Mouse (Mus musculus) right cerebral cortex, postnatal 4 days (tissue): ENCODE results near the gene Col8a1.

Source experiments
- DNase-seq: peaks from one replicate; pipeline ENCODE4 v3.0.0-alpha.2; 2022

The Col8a1 gene

DNA sequence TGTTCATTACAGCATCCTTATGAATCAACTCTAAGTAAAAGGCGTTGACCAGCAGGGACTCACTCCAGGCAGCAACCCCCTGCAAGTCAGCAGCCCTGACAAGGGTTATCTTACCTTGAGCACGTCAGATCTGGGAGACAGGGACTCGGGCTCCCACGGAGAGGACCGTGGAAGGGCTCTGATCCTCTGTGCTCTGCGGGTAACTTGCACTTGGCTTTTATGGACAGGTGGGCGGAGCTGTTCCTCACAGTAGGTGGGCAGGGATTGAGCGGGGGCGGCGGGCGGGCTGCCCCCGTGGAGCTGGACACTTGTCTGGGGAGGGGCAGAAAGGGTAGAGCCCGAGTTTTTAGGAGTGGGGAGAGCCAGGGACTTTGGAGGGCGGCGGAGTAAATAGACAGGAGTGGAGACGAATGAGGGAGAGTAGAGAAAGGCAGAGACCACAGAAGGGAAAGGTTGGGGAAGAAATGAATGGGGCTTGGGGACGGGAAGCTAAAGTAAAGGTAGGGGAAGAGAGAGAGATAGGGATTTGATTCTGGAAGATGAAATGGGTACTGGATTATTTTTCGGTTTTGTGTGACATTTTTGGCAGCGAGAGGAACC is at the start of gene Col8a1:
Gene Col8a1 (minus strand): TSS at position 212 of the 600 bp plus-strand sequence.
- DNase-seq = no peak

- no peak for DNase-seq
Observed at GRCm38 (mm10) chr16:57801886-57802285, 47.3 kb upstream of the Col8a1 start.

DNA sequence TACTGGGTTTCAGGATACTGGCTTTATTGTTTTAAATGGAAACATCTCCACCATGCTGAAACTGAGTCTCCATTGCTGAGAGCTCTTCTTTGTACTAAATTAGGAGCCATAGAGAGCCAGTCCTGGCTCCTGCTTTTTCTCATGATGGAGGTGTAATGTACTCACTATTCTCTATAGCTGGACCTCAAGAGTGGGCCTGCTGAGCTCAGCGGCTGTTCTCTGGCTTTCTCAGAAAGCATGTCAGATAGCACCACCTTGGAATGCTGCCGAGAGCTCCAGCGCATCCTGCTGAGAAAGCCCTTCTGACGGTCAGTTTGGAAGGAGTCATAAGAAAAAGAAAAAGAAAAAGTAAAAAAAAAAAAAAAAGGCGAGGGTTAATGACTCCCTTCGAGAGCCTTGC is 41.8 kb upstream of the Col8a1 start:
- no peak for DNase-seq

DNA sequence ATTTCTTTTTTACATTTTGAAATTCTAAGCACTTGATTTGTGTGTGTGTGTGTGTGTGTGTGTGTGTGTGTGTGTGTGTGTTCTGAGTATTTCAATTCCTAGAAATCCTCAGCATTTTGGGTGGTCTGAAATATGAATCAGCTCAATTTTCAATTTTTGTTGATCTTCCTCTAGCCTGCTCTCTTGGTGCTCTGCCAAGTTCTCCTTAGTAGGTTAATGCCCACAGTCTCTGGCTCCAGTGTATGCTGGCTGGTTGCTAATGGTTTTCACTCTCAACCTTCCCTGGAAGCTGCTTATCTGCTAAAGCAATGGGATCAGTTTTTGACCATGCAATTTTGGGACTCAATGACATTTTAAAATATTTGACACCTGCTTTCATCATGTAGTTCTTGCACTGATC is 24.5 kb upstream of the Col8a1 start:
- no peak for DNase-seq

GRCm38 (mm10) chr16:57765615-57766014 is 11.1 kb upstream of the Col8a1 start:
- DNase-seq = no peak

DNA sequence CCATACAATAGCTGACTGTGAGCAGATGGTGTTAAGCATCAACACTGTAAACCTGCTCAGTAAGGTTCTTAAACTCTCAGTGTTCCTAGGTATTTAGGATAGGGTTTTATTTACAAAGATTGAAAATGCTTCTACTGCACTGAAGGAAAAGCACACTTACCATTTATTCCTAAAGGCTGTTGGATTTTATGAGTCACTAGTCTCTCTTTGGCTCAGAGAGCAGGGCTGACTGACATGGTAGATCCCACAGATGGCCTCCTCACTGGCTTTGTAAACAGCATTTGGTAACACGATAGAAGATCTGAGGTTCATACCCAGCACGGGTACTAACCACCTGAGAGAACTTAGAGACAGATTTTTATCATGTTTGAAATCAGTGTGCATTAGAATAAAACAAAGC is 5.3 kb upstream of the Col8a1 start:
- no peak for DNase-seq

DNA sequence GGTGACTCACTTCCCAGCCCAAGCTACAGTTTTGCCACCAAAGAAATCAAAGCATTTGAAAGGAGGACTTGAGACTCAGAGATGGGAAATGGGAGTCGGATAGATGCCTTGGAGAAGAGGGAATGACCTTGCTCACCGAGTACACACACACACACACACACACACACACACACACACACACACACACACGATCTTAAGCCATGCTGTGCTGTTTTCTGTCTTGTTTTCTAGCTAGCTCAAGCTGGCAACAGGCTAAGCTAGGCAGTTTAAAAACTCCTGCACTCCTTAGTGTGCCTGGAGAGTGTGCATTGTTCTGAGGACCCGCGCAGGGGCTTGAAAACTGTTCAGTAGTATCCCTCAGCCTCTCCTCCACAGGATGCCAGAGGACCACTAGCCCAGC is 1.2 kb upstream of the Col8a1 start:
- DNase-seq = no peak

DNA sequence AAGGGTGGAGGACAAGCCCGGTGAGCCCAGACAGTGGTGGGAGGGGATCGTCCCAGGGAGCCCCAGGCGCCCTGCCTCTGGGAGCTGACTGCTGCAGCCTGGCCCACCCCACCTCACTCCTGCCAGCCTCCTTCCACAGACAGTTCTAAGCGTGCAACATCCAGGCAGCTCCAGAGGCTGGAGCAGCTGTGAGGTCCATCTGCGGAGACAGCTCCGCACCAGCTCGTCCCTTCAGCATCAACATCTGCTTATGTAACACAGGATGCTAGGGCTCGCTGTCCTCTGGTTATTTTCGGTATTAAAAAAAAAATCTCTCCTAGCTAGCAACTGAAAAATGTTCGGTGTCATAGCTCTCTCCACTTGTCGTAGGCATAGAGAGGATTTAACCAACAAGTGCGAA is 704 bp upstream of the Col8a1 start:
- DNase-seq = no peak

GRCm38 (mm10) chr16:57753539-57754280 is 827 bp downstream of the Col8a1 start:
- DNase-seq = no peak

GRCm38 (mm10) chr16:57750549-57750948 is 4.0 kb downstream of the Col8a1 start:
- DNase-seq = no peak

DNA sequence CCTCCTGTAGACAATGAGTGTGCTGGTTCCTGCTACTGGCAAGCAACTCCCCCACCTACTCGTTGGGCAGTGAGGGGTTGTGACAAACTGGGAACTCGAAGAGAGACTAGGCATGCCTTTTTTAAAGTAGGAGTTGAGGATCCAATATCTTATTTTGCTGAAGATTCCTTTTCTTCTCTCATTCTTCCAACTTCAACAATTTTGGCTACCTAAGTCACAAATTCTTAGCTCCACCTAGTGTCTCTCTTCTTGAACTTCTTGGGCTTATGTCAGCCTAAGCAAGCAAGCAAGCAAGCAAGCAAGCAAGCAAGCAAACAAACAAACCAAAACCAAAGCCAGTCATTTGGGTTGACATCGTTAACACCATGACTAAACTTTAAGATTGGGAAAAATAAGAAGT is 6.4 kb downstream of the Col8a1 start:
- no peak for DNase-seq

GRCm38 (mm10) chr16:57747357-57748056 is 7.0 kb downstream of the Col8a1 start:
- no peak for DNase-seq

GRCm38 (mm10) chr16:57740169-57740568 is 14.4 kb downstream of the Col8a1 start:
- DNase-seq = no peak

DNA sequence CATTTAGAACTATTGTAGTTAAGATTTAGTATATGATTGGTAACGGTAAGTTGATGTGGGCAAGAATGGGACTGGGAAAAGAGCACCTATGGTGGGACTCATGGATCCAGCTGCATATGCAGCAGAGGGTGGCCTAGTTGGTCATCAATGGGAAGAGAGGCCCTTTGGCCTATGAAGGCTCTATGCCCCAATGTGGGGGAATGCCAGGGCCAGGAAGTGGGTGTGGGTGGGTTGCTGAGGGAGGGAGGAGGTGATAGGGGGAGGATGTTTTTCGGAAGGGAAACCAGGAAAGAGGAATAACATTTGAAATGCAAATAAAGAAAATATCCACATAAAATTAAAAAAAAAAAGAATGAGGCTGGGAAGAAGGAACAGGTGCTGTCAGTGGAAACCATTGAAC is 19.6 kb downstream of the Col8a1 start:
- no peak for DNase-seq

DNA sequence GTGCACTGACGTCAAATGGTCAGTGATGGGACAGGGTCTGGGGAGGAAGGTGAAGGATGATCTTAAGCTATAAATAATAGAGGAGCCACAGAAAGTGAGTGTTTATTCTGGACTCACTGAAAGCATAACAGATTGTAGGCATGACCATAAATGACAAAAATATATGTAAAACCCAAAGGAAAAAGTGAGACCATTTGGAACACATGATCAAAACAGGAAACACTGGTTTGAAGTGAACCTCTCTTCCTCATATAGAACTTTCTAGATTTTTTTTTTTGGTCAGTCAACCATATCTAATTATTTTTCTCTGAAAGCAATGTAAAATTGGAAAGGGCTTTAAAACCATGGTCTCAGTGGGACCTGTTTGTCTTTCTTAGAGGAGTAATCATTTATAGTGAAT is 21.0 kb downstream of the Col8a1 start:
- DNase-seq = no peak

GRCm38 (mm10) chr16:57733139-57733538 is 21.4 kb downstream of the Col8a1 start:
- no peak for DNase-seq

GRCm38 (mm10) chr16:57724978-57725377 is 29.6 kb downstream of the Col8a1 start:
- DNase-seq = no peak

- DNase-seq = no peak
Observed at GRCm38 (mm10) chr16:57718982-57719381, 35.6 kb downstream of the Col8a1 start.

GRCm38 (mm10) chr16:57698733-57699132 is 55.8 kb downstream of the Col8a1 start:
- DNase-seq = no peak

GRCm38 (mm10) chr16:57694694-57695093 is 59.8 kb downstream of the Col8a1 start:
- no peak for DNase-seq

- DNase-seq = no peak
Observed at GRCm38 (mm10) chr16:57693906-57694522, 60.5 kb downstream of the Col8a1 start.

DNA sequence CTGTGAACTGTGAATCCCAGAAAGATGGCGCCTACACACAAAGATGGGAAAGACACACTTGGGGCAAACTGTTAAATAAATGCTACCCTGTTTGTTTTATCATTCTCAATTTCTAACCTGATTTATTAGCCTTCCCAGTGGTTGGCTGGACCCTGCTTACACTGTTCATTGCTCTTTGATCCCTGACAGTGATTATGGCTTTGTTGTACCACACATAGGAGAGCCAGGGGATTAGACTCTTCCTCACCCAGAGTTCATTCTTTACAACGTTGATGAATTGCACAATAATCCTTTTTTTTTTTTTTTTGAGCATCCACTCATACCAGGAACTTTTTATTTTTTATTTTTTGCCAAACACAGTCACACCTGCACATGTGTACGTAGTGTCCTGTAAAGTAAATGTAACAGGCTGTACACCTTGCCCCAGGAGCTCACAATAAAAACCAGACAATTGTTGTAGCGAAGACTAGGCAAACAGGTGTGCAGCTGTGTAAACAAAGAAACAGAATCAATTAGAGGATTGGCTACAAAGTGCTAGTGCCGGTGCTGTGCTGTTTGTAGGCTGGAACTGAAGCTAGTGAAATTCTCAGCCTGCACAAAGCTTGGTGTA is 68.6 kb downstream of the Col8a1 start:
- no peak for DNase-seq

- no peak for DNase-seq
Observed at GRCm38 (mm10) chr16:57672251-57672650, 82.3 kb downstream of the Col8a1 start.
